Mouse (Mus musculus) left cerebral cortex, postnatal 4 days (tissue): ENCODE measurements at regions not wholly inside any gene's neighbourhood (a gene's known extent, or its start where the extent isn't known, plus 50 kb on each side); places are given as distances from the start of the nearest gene placed in this dataset.

ENCODE experiments used
- DNase-seq: peaks from one replicate; pipeline ENCODE4 v3.0.0-alpha.2; 2022
- intact Hi-C: fragments of 180-260 bp; cut with DNase I; formaldehyde crosslinking; loops from one replicate; pipeline ENCODE4 v1.15.1; 2025

DNA sequence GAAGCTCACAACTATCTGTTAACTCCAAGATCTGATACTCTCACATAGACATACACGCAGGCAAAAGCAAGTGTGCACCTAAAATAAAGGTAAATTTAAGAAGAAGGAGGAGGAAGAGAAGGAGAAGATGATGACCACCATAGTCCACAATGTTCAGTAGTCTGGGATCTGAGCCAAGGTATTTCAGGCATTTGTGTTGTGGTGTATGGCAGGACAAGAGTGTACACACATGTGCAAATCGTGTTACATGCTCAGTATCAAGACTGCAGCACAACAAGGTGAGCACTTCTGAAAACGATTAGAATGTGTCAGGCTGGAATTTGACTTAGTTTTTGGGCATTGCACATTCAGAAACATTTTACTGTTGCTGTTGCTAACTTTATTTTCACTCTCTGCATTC, 138.4 kb upstream of the Sp4 start:
- DNase-seq: no peak
- intact Hi-C loops: no loop called here

DNA sequence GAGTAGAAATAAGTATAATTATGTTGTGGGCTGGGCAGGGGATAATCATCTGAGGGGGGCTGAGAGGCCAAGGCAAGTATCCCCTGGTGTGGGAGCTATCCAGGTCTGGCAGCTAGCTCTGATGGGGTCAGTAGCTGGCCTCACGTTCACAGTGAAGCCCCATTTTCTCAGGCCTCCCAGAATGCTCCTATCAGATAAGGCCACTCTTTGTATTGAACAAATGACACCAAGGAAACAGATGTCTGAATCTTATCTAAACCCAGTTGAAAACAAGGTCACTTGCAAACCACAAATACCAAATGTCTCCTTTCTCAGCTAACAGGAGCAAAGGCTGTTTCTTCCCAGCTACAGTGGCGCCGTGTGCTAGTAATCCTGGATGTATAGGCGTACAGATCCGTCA, 137.6 kb upstream of the Sp4 start:
- DNase-seq: no peak
- intact Hi-C loops: no loop called here

DNA sequence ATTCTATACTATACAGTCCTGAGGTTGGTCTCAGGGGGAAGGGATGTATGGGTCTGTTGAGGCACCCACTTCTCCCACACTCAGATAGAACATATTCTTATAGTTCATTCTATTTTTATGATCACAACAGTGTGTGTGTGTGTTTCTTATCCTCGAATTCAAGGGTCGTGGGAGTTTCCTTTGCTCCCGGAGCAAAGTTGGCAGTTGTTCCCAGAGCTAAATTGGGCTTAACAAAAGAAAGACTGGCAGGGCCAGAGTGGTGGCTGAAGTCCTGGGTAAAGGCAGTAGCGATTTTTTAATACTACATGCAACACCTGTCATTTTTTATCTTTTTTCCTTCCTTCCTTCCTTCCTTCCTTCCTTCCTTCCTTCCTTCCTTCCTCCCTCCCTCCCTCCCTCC, 131.5 kb upstream of the Sp4 start:
- DNase-seq: no peak
- intact Hi-C loops: no loop called here

DNA sequence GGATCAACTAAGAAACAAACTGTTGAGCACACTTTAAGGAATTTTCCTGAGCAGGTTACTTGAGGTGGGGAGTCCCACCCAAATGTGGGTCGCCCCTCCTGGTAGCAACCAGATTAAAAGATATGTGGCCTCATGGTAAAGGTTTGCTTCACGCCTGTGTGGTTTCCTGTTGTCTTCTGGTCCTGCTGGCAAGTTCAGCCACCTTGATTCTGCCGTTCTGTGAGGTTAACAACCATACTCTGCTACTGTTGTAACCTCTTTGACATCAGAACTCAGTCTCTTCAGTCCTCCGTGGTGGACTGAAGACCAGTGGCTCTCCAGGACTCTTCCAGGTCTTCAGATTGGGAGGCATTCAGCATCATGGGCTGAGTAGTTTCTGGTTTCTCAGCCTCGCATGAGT, 127.1 kb upstream of the Sp4 start:
- intact Hi-C loops: no loop called here
- DNase-seq: no peak

DNA sequence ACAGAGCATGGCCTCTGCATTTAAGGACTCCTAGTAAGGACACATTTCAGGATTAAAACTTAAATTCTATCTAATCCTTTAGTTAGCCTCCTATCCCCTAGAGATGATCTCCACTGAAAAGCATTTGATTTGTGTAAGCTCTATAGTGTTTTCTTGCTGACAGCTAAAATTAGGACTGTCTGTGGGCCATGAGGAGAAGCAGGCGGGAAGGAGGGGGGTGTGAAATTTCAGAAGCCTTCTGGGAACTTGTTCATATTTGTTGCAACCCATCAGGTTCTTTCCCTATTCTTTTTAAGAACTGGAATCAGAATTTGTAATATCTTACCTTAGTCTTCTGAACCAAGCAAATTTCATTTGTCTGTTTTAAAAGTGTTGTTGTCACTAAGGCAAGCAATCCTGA, 114.7 kb upstream of the Sp4 start:
- no peak for DNase-seq
- intact Hi-C loops: no loop called here

DNA sequence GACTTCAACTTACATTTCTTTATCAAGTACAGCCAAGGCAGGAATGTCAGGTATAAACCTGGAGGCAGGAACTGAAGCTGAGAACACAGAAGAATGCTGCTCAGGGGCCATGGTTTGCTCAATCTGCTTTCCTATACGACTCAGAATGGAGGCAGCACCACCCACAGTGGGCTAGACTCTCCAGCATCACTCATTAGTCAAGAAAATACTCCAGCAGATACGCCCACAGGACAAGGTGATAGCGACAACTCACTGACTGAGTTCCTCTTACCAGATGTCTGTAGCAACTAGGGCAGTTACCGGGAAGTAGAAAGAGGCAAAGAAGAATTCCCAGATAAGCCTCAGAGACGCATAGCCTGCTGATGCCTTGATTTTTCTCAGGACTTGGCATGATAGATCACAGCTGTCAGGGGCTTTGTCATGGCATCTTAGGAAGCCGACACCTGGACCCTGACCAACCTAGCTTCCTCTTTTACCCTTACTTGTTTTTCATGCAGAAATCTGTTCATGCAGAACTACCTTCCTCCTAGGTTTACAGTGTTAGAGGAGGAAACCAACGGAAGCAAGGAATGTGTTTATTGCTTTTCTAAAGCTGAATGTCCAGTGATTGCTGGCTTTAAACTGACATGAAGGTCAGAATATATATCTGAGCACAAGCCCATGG, 110.7 kb upstream of the Sp4 start:
- no peak for DNase-seq
- intact Hi-C loops: no loop called here

DNA sequence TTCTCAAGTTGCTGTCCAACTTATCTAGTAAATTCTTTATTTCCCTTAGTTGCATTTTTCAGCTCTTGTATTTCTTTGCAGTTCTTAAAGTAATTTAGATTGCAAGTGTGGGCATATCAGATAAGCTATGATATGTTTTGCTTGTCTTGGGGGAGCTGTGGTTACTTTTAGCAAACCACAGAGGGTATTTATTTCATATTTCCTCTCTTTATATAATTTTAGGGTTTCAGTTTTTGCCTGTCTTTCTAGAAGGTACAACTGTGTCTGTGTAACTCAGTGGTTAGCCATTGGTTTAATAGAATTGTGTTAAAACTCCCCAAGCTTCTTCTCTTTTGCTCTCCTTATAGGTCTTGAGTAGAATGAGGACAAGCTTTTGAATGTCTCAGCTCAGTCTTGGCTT, 109.7 kb upstream of the Sp4 start:
- intact Hi-C loops: no loop called here

DNA sequence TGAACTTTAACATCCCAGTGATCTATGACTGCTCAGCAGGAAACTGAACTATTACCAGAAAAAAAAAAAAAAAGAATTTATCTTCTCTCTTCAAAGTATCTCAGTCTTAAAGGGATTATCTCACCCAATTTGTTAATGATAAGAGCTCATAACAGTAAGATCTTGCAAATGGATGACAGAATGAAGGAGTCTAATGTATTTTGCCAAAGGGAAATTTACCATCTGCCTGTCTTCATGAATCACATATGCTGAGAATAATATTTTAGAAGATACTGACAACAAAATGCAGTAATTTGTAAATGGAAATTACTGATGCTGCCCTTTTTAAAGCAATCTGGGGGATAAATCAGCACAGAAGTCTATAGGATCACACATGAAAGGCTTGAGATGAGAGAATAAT, 103.9 kb upstream of the Sp4 start:
- intact Hi-C loops: no loop called here
- DNase-seq: no peak

More for the DNA sequence above, 109.7 kb upstream of the Sp4 start:
- no peak for DNase-seq

DNA sequence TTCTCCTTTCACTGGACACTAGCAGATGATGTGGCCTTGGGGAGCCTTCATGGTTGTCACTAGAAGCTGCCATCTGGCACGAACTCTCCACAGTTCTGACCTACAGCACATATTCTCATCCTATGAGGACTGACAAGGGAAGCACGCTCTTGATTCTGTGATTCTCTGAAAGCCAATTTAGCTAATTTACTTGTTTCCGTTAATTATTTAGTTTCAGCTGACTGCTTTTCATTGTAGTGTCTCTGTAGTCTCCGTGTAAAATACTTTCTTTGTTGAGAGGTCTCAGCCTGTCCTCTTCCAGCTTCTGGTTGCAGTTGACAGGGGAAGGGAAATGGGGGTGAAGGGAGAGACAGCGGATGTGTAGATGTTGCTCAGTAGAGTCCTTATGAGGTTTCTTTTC, 102.9 kb upstream of the Sp4 start:
- intact Hi-C loops: no loop called here
- DNase-seq: no peak

DNA sequence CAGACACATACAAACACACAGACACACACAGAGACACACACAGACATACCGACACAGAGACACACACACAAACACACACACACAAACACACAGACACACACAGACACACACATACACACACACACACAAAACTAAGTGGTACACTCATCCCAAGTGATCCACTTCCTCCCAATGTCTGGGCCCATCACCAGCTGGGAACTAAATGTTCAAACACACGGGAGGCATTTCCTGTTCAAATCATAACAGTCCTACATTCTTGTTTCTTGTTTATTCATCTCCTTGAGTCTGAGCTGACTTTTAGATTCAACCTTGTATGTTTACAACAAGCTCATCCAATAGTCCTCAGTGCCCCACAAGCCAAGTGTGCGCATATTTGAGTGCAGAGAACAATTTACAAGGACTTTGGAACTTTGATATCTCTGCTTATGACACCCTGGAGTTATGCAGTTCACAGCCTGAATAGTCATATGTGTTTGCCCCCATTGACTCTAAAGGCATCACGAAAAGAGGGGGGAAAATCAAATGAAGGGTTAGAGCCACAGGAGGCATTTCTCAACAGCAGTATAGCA, 102.4 kb upstream of the Sp4 start:
- intact Hi-C loops: no loop called here
- DNase-seq: no peak

DNA sequence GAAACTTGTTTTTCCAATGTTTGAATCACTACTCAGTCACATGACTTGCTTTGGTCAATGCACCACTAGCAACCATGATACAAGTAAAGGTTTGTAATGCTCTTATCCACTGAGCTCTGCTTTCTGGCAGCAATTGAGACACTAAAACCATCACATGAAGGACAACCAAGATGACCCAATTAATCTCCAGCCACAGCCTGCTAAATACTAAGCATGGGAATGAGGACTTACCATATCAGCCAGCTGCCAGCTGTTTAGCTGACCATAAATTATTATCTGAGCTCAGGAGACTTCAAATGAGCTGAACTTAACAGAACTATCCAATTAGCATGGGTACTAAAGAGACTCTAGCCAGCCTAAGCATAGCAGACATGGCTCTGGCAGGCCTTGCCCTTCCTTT, 100.1 kb upstream of the Sp4 start:
- DNase-seq: no peak
- intact Hi-C loops: no loop called here

DNA sequence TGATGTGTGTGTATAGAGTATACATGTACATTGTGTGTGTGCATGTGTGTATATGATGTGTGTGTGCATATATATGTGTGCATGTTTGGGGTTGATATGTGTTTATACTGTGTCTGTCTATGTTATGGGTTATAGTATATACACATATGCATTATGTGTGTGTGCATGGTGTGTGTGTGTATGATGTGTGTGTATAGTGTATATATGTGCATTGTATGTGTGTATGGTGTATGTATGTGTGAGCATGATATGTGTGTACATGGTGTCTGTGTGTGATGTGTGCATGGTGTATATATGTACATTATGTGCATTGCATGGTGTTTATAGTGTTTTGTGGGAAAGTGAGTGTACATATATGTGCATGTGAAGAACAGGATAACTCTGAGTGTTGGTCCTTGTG, 90.4 kb upstream of the Sp4 start:
- intact Hi-C loops: no loop called here
- DNase-seq: no peak

DNA sequence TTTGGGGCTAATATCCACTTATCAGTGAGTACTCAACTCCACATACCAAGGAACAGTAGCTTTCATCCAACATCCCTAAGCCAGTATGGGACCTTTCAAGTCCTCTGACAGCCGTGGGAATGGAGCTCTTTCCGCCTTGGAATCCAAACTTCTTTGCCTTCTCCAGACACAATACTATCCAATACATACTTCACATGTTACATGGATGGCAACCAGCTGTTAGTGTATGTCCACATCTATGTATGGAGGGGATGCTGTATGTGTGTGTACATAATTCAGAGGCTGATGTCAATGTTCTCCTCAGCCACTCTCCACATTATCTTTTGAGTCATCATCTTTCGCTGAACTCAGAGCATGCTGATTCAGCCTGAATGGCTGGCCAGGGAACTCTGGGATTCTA, 79.8 kb upstream of the Sp4 start:
- intact Hi-C loops: no loop called here
- no peak for DNase-seq

DNA sequence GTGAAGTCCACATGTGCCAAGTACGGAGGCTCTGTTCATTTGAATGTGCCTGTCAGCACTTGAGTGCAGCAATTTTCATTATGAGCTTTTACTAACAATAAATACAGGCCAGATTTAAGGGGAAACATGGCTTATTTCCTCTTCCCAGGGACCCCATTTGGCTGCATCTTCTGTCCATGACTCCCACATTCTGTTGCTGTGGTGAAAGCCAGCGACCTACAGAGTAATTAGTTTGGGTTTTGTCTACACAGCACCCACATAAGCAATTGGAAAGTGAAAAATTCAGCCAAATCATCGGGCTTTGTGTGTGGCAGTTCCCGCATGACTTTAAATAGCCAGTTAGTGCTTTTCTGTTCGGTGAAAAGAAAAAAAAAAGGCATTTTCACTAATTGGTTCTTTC, 76.7 kb upstream of the Sp4 start:
- intact Hi-C loops: no loop called here
- no peak for DNase-seq

DNA sequence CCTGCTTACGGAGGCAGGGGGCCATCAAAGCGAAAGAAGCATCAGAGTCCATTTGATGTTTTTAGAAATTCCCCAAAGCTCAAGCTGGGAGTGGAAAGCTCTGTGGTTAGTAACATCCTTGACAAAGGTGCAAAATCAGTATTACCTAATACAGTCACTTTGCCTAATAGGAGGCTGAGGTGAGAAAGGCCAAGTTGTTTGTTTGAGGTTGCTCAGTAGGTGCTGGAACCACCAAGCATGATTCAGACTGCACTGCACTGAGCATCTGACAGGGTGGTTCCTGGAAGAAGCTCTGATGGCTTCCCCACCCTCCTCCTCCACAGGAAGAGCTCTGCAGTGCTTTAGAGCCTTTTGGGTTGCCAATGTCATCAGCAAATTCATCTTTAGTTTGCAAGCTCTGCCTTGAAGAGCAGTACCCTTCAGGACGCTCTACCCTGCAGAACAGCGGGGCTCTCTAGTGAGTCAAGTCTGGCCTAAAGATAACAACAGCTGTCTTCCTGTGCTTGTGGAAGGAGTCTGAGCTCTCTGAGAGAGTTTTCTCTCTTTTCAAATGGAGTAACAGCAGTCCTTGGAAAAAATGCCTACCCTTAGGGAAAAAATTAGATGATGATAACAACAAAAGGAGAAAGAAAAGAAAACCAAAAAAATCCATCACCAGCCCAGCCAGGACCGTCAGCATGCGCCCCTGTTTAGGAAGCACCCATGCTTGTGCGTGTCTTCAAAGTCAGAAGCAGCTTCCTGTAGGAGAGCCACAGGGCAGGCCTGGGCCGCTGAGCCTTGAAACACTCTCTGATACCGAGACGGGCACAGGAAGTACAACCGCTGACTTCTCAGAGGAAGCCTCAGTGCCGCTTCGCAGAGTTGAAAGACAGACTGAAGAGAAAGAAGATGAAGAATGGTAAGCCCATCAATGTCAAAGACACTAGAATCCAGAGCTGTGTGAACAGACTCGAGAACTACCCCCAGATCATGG, 75.6 kb upstream of the Sp4 start:
- no peak for DNase-seq
- intact Hi-C loops: no loop called here

DNA sequence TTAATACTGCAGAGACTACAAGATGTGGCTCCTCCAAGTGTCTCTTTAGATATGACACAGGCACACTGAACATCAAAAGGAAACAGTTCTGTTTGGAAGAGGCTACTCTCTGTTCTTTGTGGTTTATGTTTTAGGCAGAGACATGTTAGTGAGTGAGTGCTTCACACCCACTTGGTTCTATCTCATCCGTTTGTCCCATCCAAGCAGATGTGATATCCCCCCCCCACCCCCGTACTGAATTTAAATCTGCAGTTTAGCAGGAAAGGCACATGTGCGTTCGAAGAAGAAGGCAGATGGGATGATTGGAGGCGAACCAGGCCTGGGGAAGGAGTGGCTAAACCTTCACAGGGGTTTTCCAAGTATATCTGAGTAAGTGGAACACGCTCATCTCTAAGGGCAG, 72.0 kb upstream of the Sp4 start:
- intact Hi-C loops: no loop called here
- no peak for DNase-seq

DNA sequence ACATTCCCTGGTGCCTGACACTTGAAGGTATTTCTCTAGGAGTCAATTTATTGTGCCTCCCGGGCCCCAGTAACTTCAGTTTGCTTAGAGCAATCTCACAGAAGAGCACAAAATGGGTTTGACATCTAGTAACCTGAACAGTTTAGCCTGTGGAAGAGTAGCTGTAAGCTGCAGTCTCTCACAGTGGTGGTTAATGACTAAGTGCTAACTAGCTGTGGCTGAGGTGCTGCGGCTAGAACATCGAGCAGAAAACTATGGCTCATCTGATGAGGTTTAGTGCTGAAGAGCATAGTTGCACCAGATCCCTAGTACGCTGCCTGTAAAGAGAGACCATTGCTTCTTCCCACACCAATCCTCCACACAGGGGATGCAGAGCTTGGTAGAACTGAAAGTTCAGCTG, 70.7 kb upstream of the Sp4 start:
- no peak for DNase-seq

DNA sequence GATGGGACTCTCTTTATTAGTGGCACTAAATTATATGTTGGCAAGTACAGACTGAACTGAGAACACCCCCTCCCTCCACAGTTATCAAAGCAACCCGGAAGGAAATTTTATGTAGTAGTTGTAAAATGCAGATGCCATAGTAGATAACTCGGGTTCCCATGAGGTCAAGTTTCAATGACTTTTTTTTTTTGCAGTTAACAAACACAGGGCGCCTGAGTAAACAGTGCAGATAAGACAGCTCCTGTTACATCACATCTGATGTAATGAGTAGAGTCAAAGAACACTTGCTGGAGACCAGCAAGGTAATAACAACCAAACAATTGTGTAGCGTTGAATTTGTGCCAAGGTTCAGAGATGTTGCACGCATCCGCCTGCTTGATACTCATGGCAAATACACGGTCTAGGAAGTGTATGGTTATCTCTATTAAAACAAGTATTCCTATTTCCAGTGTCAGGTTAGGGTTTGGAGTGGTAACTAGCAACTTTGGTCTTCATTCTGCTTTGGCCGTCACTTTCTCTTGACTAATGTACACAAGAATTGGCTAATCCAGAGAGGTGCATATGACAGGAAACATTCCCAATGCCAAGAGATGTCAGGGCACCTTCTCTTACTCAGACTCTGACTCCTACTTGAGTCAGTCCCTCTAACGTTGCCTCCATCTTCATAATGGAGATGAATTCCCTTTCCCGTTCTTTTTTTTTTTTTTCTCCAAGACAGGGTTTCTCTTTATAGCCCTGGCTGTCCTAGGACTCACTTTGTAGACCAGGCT, 66.3 kb upstream of the Sp4 start:
- DNase-seq: no peak
- intact Hi-C loops: no loop called here

More for the DNA sequence above, 70.7 kb upstream of the Sp4 start:
- intact Hi-C loops: no loop called here

DNA sequence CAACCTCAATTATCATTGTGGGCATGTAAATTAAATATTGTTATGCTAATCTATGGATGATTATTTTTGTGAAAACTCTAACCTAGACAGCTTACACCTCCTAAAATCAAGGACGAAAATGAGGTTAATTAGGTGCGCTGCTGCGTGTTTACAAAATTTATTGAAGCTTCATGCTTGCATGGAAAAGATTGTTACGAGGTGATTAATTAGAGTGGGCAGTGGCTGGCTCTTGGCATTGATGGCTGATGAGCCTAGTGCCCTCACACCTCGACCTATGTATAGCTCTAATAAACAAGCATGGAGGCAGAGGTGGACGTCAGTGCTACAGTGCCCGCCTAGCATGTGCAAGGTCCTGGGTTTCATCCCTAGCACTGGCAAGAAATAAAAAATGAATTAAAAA, 51.6 kb upstream of the Sp4 start:
- DNase-seq: no peak
- intact Hi-C loops: no loop called here

DNA sequence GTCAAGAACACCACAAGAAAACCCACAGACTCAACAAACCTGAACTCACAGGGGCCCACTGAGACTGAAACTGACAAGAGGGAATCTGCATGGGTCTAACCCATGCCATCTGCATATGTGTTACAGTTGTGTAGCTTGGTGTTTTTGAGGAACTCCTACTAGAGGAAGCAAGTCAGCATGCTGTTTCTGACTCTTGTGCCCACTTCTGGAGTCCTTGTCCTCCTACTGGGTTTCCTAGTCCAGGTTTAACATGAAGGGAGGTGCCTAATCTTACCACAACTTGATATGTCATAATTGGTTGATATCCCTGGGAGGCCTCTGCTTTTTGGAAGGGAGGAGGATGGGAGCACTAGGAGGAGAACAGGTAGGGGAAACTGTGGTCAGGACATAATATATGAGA, 50.2 kb upstream of the Sp4 start:
- DNase-seq: no peak

More for the DNA sequence above, 50.2 kb upstream of the Sp4 start:
- intact Hi-C loops: no loop called here
